Mouse (Mus musculus) erythroblast, embryonic 14.5 days (primary cell): Measurements from ENCODE around the gene Ocel1.

ENCODE experiments used
- GATA1 ChIP-seq: IDR thresholded peaks from 2 replicates; pipeline ENCODE4 v1.6.1; 2012; ENCODE audit warnings: low read length, inconsistent platforms, mixed read lengths
- TAL1 ChIP-seq: IDR thresholded peaks from 3 replicates; pipeline ENCODE4 v1.6.1; 2012; ENCODE audit warnings: low read length, inconsistent platforms, mixed read lengths

GRCm38 (mm10) chr8:71358026-71358425, 13.1 kb upstream of the Ocel1 start:
- TF ChIP-seq TAL1 (no peak), GATA1 (no peak)
